Mouse (Mus musculus): ENCODE measurements around the gene Exd1. TPM values are rescaled to one million over a fixed set of nuclear protein-coding genes. Genes with fewer than 3 reads are reported as not detected.
"Not testable (repeated sequence)": the region's sequence is repeated elsewhere in the genome, so short reads cannot be mapped to it uniquely, and the experiment has no call there.

Exd1 gene
- total RNA-seq, 4 experiments from 2014 or later = 0.59 to 1.9 (median 1.00) TPM

DNA sequence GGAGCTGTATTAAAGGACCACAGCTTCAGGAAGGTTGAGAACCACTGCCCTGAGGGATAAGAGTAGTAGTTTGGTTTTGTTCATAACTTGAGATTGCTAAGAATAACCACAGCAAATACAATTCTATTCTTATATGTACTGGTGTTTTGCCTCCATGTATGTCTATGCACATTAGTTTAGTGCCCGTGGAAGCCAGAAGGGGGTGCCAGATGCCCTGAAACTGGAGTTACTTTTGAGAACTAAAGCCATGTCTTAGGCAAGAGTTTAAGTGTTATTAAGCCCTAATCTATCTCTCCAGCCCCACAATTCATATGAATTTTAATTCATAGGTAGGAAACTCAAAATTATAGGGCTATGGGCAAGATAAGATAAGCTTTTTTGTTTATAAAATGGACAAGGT, 5.3 kb downstream of the Exd1 start:
- peak in 1 of 2 experiments; percentile 16 for DNase-seq (ENCODE audit: low spot score in 2 of 2)

DNA sequence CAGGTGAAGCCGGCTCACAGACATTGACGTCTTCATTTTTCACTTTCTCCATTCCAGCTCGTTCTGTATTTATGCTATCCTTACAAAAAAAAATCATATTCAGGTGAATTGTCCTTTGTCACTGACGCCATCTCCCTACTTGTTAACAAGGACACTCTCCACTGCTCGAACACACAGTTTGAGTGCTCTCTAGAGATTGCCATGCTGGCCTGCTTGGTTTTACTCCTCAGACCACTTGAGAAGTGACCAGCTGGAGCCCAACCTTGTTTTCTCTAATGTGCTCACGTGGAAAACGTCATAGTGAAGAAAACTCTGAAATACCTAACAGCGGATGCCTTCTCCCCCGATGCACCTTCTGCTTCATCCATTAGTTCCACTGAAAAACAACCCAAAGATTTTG, 8.6 kb downstream of the Exd1 start:
- no peak for DNase-seq (ENCODE audit: low spot score in 2 of 2)

DNA sequence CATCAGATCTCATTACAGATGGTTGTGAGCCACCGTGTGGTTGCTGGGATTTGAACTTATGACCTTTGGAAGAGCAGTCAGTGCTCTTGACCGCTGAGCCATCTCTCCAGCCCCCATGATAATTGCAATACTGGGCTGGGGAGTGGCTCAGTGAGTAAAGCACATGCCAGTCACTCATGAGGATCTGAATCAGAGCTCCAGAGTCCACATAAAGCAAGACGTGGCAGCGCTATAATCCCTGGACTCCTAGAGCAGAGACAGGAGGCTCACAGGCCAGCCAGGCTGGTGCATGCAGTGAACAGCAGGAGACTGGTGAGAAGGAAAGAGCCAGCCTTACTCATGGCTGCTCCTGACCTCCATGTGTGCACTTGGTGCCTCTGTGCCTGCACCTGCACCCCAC, 22.0 kb downstream of the Exd1 start:
- no peak for DNase-seq (ENCODE audit: low spot score in 2 of 2)

DNA sequence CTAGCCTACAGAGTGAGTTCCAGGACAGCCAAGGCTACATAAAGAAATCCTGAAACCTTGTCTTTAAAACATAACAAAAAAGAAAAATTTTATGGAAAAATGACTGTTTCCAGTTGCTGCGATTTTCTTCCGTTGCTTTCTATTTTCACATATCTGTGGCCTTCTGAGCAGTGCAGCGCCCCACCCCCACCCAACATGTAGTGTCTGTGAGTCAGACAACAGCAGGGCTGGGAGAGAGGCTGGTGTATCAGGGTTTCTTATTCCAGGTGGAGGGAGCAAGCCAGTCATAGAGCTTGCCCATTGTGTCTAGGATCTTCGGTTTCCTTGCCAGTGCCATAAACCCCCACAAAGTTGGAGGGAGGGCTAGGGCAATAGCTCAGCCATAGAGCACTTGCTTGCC, 23.6 kb downstream of the Exd1 start:
- no peak for DNase-seq (ENCODE audit: low spot score in 2 of 2)

DNA sequence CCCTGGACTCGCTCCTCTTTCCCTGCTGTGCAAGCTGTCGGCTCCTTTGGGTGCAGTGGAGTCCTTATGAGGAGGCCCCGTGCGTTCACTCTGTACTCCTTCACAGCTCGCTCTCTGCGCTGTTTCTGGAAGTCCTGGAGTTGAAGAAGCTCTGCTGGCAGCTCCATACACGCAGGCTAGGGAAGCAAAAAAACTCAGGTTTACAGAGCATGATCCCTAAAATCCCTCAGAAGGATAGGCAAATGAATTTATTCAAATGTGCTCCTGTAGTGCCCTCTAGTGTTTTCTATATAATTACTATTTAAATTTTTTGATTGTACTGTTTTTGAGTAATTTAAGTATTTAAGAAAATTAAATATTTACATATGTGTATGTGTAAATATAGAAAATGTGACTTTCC, 26.9 kb downstream of the Exd1 start:
- DNase-seq (ENCODE audit: low spot score in 2 of 2) = peak in 1 of 2 experiments; percentile 4

DNA sequence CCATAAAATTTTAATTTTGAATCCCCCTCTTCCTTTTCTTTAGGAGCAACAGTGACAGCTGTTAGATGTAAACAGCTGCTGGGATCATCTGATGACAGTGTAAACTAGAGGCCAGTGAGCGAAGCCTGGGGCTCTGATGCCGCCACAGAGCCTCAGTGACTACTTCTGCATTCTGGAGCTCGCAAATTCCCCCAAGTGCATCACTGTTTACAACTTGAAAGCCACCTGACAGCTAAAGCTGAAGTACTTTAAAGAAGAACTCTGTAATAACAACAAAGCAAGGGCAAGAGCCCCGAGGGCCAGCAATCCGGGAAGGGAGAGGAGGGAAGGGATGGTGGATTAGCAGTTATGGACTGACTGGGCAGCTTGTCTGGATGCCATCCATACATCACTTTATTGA, 30.6 kb downstream of the Exd1 start:
- no peak for DNase-seq (ENCODE audit: low spot score in 2 of 2)

DNA sequence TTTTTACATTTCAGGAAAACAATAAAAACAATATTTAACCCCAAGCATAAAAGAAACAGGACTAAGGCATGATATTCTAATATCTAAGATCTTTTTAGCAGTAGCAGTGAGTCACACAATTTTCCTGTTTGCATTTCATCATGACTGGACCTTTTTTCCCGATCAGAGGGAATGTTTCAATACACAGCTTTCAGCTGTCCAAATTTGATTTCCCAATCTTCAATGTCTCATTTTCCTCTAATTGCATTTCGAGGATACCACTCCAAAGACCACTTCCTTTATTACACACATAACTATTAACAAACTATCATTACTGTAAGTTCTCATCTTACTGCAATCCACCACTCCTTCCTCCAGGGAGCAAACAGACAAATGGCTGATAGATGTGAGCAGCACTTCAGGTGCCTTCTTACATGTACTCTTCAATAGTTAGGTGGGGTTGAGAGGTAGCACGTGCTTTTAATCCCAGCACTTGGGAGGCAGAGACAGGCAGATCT, 33.4 kb downstream of the Exd1 start:
- no peak for DNase-seq (ENCODE audit: low spot score in 2 of 2)

DNA sequence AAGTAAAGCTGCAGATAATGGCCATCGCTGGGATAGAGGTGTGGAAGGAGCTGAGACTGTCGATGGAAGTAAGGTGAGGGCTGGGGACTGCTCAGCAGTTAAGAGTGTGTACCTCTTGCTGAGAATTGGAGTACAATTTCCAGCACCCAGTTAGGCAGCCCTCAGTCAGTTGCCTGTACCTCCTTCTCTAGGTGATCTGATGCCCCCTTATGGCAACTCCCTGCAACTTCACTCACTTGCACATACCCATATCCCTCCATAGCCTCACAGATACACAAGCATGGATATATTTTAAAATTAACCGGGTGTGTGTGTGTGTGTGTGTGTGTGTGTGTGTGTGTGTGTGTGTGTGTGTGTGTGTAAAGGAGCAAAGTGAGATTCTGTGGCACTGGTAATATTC, 35.1 kb downstream of the Exd1 start:
- no peak for DNase-seq (ENCODE audit: low spot score in 2 of 2)

DNA sequence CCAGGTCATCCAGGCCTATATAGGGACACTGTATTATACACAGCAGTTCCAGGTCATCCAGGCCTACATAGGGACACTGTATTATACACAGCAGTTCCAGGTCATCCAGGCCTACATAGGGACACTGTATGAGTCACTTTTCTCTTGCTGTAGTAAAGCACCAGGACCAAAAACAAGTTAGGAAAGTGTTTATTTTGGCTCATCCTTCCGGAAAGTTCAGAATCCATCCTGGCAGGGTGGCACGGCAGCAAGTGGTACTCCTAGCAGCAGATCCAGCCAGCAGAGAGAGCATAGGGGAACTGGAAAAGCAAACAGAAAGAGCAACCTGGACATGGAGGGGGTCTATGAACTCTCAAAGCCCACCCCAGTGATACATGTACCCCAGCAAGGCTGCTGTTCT, 36.6 kb downstream of the Exd1 start:
- DNase-seq (ENCODE audit: low spot score in 2 of 2) = no peak

DNA sequence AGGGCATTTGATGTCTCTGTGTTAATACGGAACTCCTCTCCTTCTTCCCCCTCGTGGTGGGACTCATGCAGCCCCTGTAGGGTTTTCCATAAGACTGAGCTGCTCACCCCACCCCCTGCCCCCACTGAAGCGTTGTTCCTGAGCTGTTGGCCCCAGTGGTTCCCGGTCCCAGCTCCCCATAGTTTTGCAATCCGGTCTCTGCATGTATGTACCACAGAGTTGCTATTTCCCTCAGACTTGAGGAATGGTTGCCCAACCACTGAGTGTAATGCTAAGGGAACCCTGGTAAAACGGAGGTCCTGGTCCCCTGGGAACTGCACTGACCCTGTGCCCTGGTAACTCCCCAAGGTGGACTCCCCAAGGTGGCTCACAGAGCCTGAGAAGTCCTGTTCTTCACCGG, 38.9 kb downstream of the Exd1 start:
- DNase-seq (ENCODE audit: low spot score in 2 of 2) = not testable (repeated sequence)

DNA sequence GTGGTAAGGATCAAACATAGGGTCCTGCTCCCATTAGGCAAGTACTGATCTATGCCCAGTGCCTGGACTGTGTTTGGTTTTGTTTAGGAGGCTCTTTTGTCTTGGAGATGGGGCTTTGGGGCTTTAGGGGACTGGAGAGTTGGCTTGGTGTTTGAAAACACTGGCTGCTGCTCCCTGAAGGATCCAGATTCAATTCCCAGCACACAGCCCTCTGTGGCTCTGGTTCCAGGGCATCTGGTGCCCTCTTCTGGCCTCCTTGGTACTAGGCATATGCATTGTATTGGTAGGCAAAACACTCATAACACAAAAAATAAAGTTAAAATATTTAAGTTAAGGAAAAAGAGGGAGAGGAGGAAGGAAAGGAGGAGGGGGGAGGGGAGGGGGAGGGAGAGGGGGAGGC, 40.3 kb downstream of the Exd1 start:
- no peak for DNase-seq (ENCODE audit: low spot score in 2 of 2)

DNA sequence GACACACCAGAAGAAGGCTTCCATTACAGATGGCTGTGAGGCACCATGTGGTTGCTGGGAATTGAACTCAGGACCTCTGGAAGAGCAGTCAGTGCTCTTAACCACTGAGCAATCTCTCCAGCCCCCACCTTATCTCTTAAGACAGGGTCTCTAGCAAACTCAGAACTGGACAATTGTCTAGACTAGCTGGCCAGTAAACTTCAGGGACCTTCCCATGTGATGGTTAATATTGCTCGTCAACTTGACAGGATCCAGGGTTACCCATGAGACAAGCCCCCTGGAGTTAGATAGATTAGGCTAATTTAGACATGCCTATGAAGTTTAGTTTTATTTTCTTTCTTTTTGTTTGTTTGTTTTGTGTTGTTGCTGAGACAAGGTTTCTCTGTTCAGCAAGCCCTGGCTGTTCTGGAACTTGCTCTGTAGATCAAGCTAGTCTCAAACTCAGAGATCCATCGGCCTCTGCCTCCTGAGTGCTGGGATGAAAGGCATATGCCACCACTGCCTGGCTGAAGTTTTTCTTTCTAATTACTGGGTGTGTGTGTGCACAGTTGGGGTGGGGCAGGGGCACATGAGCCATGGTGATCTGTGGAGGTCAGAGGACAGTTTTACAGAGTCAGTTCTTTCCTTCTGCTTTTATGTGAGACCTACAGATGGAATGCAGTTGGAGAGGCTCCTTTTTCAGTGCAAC, 46.3 kb downstream of the Exd1 start:
- DNase-seq (ENCODE audit: low spot score in 2 of 2) = no peak

DNA sequence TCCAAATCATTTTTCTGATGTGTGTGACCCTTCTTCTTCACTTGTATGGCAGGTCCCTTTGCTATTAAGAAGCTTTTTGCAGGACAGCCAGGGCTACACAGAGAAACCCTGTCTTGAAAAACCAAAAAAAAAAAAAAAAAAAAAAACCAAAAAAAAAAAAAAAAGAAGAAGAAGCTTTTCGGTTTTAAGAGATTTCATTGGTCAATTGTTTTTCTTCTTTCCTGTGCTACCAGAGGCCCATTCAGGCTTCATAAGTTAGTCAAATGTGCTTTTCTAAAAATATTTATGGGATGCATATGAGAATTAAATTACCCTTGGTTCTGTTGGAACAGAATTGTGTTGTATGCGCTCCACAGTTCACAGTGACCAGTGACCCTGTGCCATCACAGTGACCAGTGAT, 48.6 kb downstream of the Exd1 start:
- DNase-seq (ENCODE audit: low spot score in 2 of 2) = no peak

DNA sequence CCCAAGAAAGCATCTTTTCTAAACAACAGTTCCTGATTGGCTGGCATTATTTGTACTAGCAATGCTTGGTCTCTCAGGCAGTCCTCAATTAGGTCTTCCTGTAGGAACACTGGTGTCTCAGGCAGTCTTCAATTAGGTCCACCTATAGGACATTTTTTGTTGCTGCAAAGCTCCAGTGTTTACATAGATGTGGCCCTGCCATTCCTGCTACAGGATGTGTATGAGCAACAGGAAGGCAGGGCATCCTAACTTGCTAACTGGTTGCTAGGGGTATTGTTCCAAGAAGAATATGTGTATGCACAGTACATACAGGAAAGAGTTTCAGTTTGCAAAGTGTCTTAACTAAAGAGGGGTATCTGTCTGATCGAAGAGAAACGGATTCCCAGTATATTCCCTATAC, 51.3 kb downstream of the Exd1 start:
- DNase-seq (ENCODE audit: low spot score in 2 of 2) = no peak

DNA sequence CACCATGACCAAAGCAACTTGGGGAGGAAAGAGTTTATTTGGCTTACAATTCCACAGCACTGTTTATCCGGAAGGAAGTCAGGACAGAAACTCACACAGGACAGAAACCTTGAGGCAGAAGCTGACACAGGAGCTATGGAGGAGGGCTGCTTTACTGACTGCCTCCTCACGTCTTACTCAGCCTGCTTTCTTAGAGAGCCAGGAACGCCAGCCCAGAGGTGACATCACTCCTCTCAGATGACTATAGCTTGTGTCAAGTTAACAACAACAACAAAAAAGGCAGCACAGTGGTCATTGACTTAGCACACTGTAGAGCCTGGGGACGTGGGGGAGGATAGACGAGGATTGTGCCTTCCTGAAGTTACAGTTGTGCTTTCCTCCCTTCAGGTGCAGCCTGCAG, 55.5 kb downstream of the Exd1 start:
- no peak for DNase-seq (ENCODE audit: low spot score in 2 of 2)

DNA sequence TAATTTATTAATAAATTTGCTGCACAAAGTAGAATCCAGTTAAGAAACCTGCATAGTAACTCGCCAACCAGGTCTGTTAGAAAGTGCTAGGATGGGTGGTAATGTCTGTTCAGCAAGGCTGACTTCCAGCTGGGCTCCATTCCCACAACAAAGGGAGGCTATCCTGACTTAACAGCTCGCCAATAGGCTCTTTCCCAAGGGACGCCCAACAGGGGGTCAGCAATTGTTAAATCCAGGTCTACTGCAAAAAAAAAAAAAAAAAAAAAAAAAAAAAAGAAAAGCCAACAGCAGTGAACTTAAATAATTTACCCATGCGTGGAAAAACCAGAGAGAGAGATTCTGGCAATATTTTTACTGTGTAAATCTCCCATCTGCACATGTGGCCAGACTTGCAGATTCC, 60.9 kb downstream of the Exd1 start:
- DNase-seq (ENCODE audit: low spot score in 2 of 2) = no peak

DNA sequence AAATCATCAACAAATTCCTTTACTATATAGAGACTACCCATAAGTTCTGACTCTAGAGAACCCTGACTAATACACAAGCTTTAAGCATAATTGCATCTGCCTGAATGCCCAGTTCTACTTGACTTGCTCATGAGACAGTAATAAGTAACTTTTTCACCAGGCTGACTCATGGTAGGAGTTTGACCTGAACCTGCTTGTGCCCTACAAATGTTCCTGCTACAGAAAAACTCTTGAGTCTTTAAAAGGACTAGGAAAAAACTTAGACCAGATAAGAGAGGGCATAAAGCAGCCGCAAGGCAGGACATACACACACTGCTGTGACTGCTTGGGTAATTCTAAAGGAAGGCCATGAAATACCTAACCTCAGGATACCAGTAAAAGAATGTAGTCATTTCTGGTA, 65.1 kb downstream of the Exd1 start:
- DNase-seq (ENCODE audit: low spot score in 2 of 2) = no peak

DNA sequence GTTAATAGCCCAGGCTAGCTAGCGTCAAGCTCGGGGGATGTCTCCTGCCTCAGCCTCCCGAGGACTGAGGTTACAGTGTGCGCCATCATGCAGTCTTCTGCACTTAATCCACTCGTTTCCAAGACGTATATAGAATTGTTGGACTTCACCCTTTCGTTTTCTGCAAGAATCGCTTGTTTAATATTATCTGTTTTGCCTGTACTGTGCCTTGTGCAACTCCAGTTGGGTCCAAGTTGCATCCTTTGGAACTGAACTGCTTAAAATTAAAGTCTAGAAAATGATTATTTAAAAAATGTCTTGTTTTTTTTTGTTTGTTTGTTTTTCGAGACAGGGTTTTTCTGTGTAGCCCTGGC, 69.1 kb downstream of the Exd1 start:
- DNase-seq (ENCODE audit: low spot score in 2 of 2) = no peak

DNA sequence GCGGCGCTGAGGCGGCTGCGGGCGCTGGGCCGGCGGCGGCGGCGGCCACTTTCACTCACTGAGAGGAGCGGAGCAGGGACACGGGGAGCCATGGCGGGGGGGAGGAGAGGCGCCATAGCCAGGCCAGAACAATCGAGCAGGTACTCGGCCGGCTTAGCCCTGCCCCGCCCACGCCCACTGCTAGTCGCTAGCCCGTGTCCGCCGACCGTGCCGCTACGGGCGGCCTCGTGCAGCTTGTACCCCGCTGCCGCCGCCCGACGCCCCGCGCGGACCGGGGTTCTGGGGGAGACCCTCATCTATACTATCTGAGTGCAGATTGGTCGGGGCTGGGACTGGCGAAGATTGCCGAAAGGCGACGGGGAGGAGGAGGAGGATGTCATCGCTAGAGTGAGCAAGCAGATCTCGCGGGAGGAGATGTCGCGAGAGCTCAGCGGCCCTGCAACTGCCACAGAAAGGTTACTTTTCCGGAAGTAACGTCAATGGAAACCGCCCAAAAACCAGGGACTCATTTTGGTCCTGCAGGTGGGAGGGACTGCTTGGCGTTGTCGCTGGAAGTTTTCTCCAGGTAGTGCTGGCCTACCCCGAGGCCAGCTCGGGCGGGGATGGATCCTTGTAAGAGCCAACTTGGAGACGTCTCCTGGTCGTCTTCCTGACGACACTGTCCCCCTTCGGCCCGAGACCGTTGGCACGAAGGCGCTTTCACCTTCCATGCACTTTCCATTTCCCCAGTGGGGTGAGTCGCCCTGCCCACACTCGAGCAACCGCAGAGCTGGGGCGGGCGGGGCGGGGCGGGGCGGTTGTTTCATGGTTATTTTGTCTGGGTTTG, 69.6 kb downstream of the Exd1 start, which contains the start of gene Ino80:
TSS of gene Ino80 (minus strand) at position 117 of the 826 bp plus-strand sequence.
- DNase-seq (ENCODE audit: low spot score in 2 of 2) = peak; percentile 98 to 99

DNA sequence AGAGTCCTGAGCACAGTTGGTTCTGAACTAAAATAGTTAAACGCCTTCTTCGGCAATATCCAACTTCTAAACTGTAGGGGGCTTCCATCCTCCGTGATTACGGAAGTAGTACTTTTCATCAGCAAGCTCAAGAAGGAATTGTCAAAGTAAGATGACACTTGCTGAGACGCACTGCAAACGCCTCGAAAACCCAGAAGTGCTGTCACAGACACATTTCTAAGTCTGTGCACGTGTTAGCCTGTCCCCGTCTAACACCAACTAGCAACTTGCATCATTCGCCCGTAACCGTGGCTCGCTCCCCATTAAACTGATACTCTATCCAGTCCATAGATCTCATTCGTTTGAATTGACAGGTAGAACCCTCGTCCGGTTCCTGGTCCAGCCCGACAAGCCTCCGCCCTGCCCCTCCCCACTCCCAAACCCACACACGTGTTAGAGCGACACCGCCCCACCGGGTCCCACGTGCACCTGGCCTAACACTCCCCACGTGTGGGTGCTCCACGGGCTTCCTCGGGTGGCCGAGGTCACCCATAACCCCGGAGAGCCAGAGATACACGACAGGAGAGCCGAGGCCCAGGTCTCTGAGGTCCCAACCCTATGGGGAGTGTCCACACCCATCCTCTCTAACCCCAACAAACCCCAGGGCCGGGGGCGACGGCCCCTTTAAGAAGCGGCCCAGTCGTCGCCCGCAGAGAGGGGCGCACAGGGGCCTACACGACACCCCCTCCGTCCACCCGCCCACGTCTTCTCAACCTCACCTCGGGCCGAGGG, 70.6 kb downstream of the Exd1 start:
- peak; percentile 51 to 59 for DNase-seq (ENCODE audit: low spot score in 2 of 2)

DNA sequence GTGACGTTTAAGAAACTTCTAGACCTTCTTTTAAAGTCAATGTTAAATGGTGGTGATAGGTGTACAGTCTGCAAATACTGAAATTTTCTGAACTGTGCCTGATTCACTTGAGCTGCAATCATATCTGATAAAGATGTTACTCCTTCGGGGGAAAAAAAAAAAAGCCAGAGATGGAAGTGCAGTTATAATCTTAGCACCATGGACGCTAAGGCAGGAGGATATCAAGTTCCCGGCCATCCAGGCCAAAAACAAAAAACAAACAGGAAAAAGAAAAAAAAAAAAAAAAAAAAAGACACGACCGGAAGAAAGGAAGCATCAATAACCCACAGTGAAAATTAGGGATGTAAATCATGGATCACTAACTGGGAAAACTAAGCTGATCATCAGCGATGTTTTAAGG, 71.3 kb downstream of the Exd1 start:
- no peak for DNase-seq (ENCODE audit: low spot score in 2 of 2)
